In the genomic region with DNA sequence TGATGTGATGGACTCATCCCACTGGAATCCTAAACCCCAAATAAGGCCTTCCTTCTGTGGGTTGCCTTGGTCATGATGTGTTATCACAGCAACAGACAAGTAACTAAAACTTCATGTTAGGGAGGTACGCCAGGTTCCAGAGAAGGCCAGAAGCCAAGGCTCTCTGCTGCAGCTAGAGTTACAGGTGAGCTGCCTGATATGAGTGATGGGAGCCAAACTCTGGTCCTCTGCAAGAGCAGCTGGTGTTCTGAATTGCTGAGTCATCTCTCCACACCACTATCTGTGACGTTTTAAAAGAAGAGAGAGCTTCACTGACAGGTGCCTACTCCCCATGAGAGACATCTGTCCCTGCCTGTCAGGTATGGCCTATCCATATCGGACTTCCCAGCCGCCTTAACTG, we compare ENCODE assay signal across 19 mouse cellular contexts. TPM values are rescaled to one million over a fixed set of nuclear protein-coding genes. Genes with fewer than 3 reads are reported as not detected.
"Had no signal": no experiment of that assay in that cellular context is flagged by ENCODE, and none has a peak within 500 bp of the region (broad histone marks: within the 10 kb centered on the region; RNA-seq: fewer than 3 reads in every experiment).

No protein-coding gene starts in this region.

- H3K4me1 ChIP-seq: midbrain, embryonic 13.5 days; midbrain, embryonic 15.5 days; neural tube, embryonic 12.5 days had no signal

- H3K4me2 ChIP-seq: lung, embryonic 15.5 days; midbrain, embryonic 11.5 days; midbrain, embryonic 13.5 days; midbrain, embryonic 15.5 days; neural tube, embryonic 12.5 days had no signal

- ATAC-seq: liver, postnatal 0 days; lung, postnatal 0 days; midbrain, embryonic 13.5 days; midbrain, embryonic 15.5 days had no signal

- H3K27me3 ChIP-seq: lung, embryonic 15.5 days; midbrain, embryonic 13.5 days; midbrain, embryonic 15.5 days; neural tube, embryonic 12.5 days had no signal

- H3K9me3 ChIP-seq: lung, embryonic 15.5 days; megakaryocyte, embryonic 14.5 days; midbrain, embryonic 13.5 days; midbrain, embryonic 15.5 days; neural tube, embryonic 12.5 days had no signal

- H3K27ac ChIP-seq: lung, embryonic 15.5 days; macrophage; midbrain, embryonic 13.5 days; midbrain, embryonic 15.5 days; neural tube, embryonic 12.5 days had no signal

- DNase-seq: liver, postnatal 0 days; lung, adult 2 months; lung, postnatal 14 days; lung, postnatal 36 days; right cerebral cortex, postnatal 14 days; spleen, adult 18-20 months; thymus, adult 18-20 months; thymus, postnatal 25 days; thymus, postnatal 4 days had no signal

- H3K9ac ChIP-seq: liver, postnatal 0 days; lung, embryonic 15.5 days; midbrain, embryonic 13.5 days; midbrain, embryonic 15.5 days; neural tube, embryonic 12.5 days had no signal

- H3K4me3 ChIP-seq: lung, embryonic 15.5 days; megakaryocyte, embryonic 14.5 days; midbrain, embryonic 13.5 days; midbrain, embryonic 15.5 days; neural tube, embryonic 12.5 days had no signal

RNA-seq across cellular contexts. Expression of a gene that starts 39.5 kb away (rescaled TPM):
- total RNA-seq: monocyte, adult 5-6 weeks; neutrophil, adult 5-6 weeks had no signal
- polyA plus RNA-seq: macrophage had no signal
